Comparison of ENCODE assay signal across 8 mouse cellular contexts in genomic region chr11:51857081-51857671, GRCm38 (mm10). TPM values are rescaled to one million over a fixed set of nuclear protein-coding genes. Genes with fewer than 3 reads are reported as not detected.
DNase-seq lines count a peak whose midpoint lies in the region; ATAC-seq and TF ChIP-seq lines count a peak whose summit lies in the region.

Gene Jade2, minus strand, starts transcription at chr11:51857653.

- no peak for TF ChIP-seq CTCF in kidney, adult 2 months (conservative IDR thresholded peaks at IDR 0.05; ENCODE audit: insufficient read depth, insufficient read length, low read depth, low read length)

- H3K4me2 ChIP-seq in limb, embryonic 13.5 days (replicated peaks) = peak within 1 kb of the TSS; percentile 95
- H3K4me2 ChIP-seq in midbrain, embryonic 14.5 days (ENCODE audit: low read length) = peak within 1 kb of the TSS; percentile 100

- no peak for ATAC-seq in erythroblast, adult 5-6 weeks (replicated peaks; ENCODE audit: low FRiP score, poor library complexity, severe bottlenecking)
- no peak for ATAC-seq in limb, embryonic 13.5 days (ENCODE audit: low FRiP score, low read depth)
- ATAC-seq in midbrain, embryonic 14.5 days (ENCODE audit: low FRiP score, low TSS enrichment) = no peak

- peak within 1 kb of the TSS; percentile 84 for H3K27ac ChIP-seq in embryonic facial prominence, embryonic 10.5 days (replicated peaks)
- H3K27ac ChIP-seq in kidney, adult 2 months (ENCODE audit: insufficient read depth, low read depth, low read length) = peak within 1 kb of the TSS; percentile 93
- H3K27ac ChIP-seq in limb, embryonic 13.5 days = peak within 1 kb of the TSS; percentile 94
- no peak within 1 kb of the TSS for H3K27ac ChIP-seq in midbrain, embryonic 14.5 days (replicated peaks; ENCODE audit: low read depth, low read length)

- no peak for TF ChIP-seq POLR2A in kidney, adult 2 months (IDR thresholded peaks at IDR 0.05; ENCODE audit: low read depth, low read length)

- peaks cover 55% of the 10 kb centered on the region for H3K27me3 ChIP-seq in erythroblast, embryonic 14.5 days (ENCODE audit: control insufficient read depth)
- H3K27me3 ChIP-seq in embryonic facial prominence, embryonic 10.5 days (replicated peaks; ENCODE audit: low read depth, poor library complexity, severe bottlenecking) = peaks cover 66% of the 10 kb centered on the region
- H3K27me3 ChIP-seq in kidney, adult 2 months (replicated peaks; ENCODE audit: control insufficient read depth, insufficient read depth, low read length) = no peaks in the 10 kb centered on the region
- H3K27me3 ChIP-seq in limb, embryonic 13.5 days = peaks cover 26% of the 10 kb centered on the region
- peaks cover 20% of the 10 kb centered on the region; the same call in 1 of the 2 replicates for H3K27me3 ChIP-seq in midbrain, embryonic 14.5 days (ENCODE audit: control insufficient read depth, insufficient read depth, low read length)

- WGBS in embryonic facial prominence, embryonic 10.5 days = under 1% methylated on average over 47 of the region's 47 CpGs
- WGBS in kidney, adult 2 months = under 1% methylated on average over 44 of the region's 47 CpGs
- 2% methylated on average over 44 of the region's 47 CpGs for WGBS in limb, embryonic 13.5 days
- WGBS in midbrain, embryonic 14.5 days = 1% methylated on average over 47 of the region's 47 CpGs

- DNase-seq in embryonic facial prominence, embryonic 10.5 days (ENCODE audit: low spot score) = peak; percentile 71
- DNase-seq in heart, adult 8-10 months (ENCODE audit: low spot score) = peak; percentile 54
- DNase-seq in kidney, adult 2 months = peak; percentile 72
- DNase-seq in midbrain, embryonic 14.5 days = peak; percentile 68
- peak; percentile 49 to 55 for DNase-seq in spleen, adult 18-20 months

- peaks cover 44% of the 10 kb centered on the region for H3K4me1 ChIP-seq in erythroblast, embryonic 14.5 days (ENCODE audit: control insufficient read depth)
- H3K4me1 ChIP-seq in embryonic facial prominence, embryonic 10.5 days = peaks cover 51% of the 10 kb centered on the region
- H3K4me1 ChIP-seq in kidney, adult 2 months (ENCODE audit: control insufficient read depth, insufficient read depth, low read length) = peaks cover 6% of the 10 kb centered on the region; the same call in 1 of the 2 replicates
- H3K4me1 ChIP-seq in limb, embryonic 13.5 days = peaks cover 37% of the 10 kb centered on the region
- H3K4me1 ChIP-seq in midbrain, embryonic 14.5 days (ENCODE audit: control insufficient read depth, insufficient read depth, low read length) = peaks cover 7% of the 10 kb centered on the region; the same call in 1 of the 2 replicates

- H3K9ac ChIP-seq in limb, embryonic 13.5 days = peak within 1 kb of the TSS; percentile 85
- H3K9ac ChIP-seq in midbrain, embryonic 14.5 days (replicated peaks; ENCODE audit: low read length) = peak within 1 kb of the TSS; percentile 62

- H3K4me3 ChIP-seq in erythroblast, embryonic 14.5 days (replicated peaks) = peak within 1 kb of the TSS; percentile 82
- peak within 1 kb of the TSS; percentile 77 for H3K4me3 ChIP-seq in embryonic facial prominence, embryonic 10.5 days
- peak within 1 kb of the TSS; percentile 79 for H3K4me3 ChIP-seq in kidney, adult 2 months (ENCODE audit: insufficient read depth, low read depth, low read length)
- H3K4me3 ChIP-seq in limb, embryonic 13.5 days = peak within 1 kb of the TSS; percentile 81
- H3K4me3 ChIP-seq in midbrain, embryonic 14.5 days (replicated peaks; ENCODE audit: low read depth, low read length) = peak within 1 kb of the TSS; percentile 64

- no peaks in the 10 kb centered on the region; the same call in 1 of the 2 replicates for H3K9me3 ChIP-seq in erythroblast, embryonic 14.5 days (ENCODE audit: control insufficient read depth, low read length)
- no peaks in the 10 kb centered on the region for H3K9me3 ChIP-seq in embryonic facial prominence, embryonic 10.5 days
- H3K9me3 ChIP-seq in limb, embryonic 13.5 days = no peaks in the 10 kb centered on the region
- no peaks in the 10 kb centered on the region for H3K9me3 ChIP-seq in midbrain, embryonic 14.5 days (ENCODE audit: control insufficient read depth, low read length)

- no peaks in the 10 kb centered on the region for H3K36me3 ChIP-seq in erythroblast, embryonic 14.5 days (ENCODE audit: control insufficient read depth)
- H3K36me3 ChIP-seq in embryonic facial prominence, embryonic 10.5 days (replicated peaks) = no peaks in the 10 kb centered on the region
- no peaks in the 10 kb centered on the region for H3K36me3 ChIP-seq in kidney, adult 2 months (ENCODE audit: control insufficient read depth, insufficient read depth, low read length)
- H3K36me3 ChIP-seq in limb, embryonic 13.5 days = no peaks in the 10 kb centered on the region
- H3K36me3 ChIP-seq in midbrain, embryonic 14.5 days (ENCODE audit: control insufficient read depth, insufficient read depth, low read length) = no peaks in the 10 kb centered on the region

RNA-seq across cellular contexts. Expression of gene Jade2, which starts in this region (rescaled TPM):
- polyA plus RNA-seq in erythroblast, embryonic 14.5 days (2012) = 0.18 and 0.19 TPM in 2 replicates
- 1.7 and 3.8 TPM in 2 replicates for total RNA-seq in erythroblast, adult 5-6 weeks (2015; ENCODE audit: low replicate concordance)
- total RNA-seq in erythroblast, adult 5-6 weeks (2017; ENCODE audit: low replicate concordance) = 2.4 and 2.6 TPM in 2 replicates
- polyA plus RNA-seq in embryonic facial prominence, embryonic 10.5 days (2016; fragmentation: Nextera tagmentation; extraction: Ambion mirVana) = 0.65 and 0.80 TPM in 2 replicates
- 10 to 100 TPM in 3 of 4 experiments, 1 to 10 TPM in 1; 9.8 to 14.8 (median 11.8) TPM for total RNA-seq in heart, adult 8-10 months (2022)
- 13.4 and 13.8 TPM in 2 replicates for polyA plus RNA-seq in kidney, adult 2 months (2012; rRNA removed)
- polyA plus RNA-seq in limb, embryonic 13.5 days (2015; fragmentation: Nextera tagmentation; extraction: Ambion mirVana) = 1.7 and 2.2 TPM in 2 replicates
- polyA plus RNA-seq in midbrain, embryonic 14.5 days (2014; fragmentation: Nextera tagmentation; extraction: Ambion mirVana) = 0.28 and 0.30 TPM in 2 replicates

Comparison
In these comparisons a context has a peak if more than half of its experiments do, and no peak if none do; other contexts are left out.
1. Peak in DNase-seq, H3K4me3 ChIP-seq and H3K27ac ChIP-seq in embryonic facial prominence, embryonic 10.5 days; RNA of the gene not detected or under 1 TPM.
2. Peak in DNase-seq, H3K4me3 ChIP-seq, H3K9ac ChIP-seq and H3K4me2 ChIP-seq in midbrain, embryonic 14.5 days; RNA of the gene not detected or under 1 TPM.